Mouse (Mus musculus) brown adipose tissue, adult 24 weeks (tissue): Measurements from ENCODE around the gene Dusp16. TPM values are rescaled to one million over a fixed set of nuclear protein-coding genes. Genes with fewer than 3 reads are reported as not detected.
A peak's percentile ranks its signal among the peaks of the same experiment; 100 is the strongest.

Source experiments
- H3K27ac ChIP-seq: fragments of 200-500 bp; replicated peaks from 2 replicates; pipeline ENCODE4 v1.5.1; 2012; ENCODE audit warnings: low read depth, mild to moderate bottlenecking, low read length
- H3K4me1 ChIP-seq: fragments of 200-500 bp; 2 replicates; pipeline ENCODE4 v1.6.1; 2012; ENCODE audit warnings: low read length, mixed read lengths; ENCODE audit not compliant: control insufficient read depth, insufficient read depth, insufficient read length
- H3K4me3 ChIP-seq: fragments of 200-500 bp; 2 replicates; pipeline ENCODE4 v1.5.1; 2012; ENCODE audit warnings: low read depth, mild to moderate bottlenecking, low read length, moderate library complexity; ENCODE audit not compliant: insufficient read depth
- polyA plus RNA-seq: library from polyadenylated mRNA; stranded (reverse); fragments of >200 nt; gene quantifications from 2 replicates; pipeline ENCODE4 v1.2.4, GENCODE M21; 2012; ENCODE audit not compliant: missing spikeins, insufficient read depth, insufficient read length

The Dusp16 gene
- polyA plus RNA-seq, result 13.4 and 16.6 TPM in 2 replicates

DNA sequence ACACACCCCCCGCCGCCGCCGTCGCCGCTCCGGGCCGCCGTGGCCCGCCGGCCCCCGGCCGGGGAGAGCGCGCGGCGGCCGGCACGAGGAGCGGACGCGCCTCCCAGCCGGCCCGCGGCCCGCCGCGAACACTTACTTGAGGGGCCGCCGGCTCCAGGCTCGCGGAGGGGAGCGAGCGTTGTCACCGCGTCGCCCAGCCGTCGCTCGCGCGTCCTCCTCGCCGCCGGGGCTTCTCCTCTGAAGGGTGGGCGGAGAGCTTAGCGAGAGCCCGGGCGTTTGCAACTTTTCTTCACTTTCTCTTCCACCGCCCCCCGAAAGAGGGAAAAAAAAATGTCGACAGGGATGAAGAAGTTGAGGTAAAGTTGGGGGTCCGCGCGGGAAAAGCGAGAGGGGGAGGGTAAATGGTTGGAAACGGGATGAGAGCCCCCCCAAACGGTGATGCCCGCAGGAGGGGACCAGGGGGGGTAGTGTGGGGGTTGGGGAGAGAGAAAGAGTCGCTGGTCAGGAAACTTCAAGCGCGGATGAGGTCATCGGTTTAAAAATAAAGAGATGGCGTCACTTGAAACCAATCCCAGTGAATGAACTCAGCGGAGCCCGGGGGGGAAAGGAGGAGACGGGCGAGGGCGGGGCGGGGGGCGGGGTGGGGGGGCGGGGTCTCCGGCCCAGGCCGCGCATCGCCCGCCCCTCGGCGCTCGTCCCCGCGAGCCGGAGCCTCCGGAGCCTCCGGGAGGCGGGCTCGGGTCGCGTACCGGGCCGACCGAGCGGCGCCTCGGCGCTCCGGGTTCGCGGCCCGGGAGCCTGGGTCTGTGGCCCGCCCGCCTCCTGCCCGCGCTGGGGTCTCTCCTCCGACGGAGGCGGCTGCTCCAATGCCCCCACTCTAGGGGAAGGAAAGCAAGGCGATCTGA is at the start of gene Dusp16:
Gene Dusp16, minus strand, starts transcription at position 485 of the 905 bp plus-strand sequence.
- Histone ChIP-seq H3K4me3 (peak within 1 kb of the TSS; percentile 95), H3K27ac (peak within 1 kb of the TSS; percentile 98), H3K4me1 (peaks cover 6% of the 10 kb centered on the region; the same call in 1 of the 2 replicates)

DNA sequence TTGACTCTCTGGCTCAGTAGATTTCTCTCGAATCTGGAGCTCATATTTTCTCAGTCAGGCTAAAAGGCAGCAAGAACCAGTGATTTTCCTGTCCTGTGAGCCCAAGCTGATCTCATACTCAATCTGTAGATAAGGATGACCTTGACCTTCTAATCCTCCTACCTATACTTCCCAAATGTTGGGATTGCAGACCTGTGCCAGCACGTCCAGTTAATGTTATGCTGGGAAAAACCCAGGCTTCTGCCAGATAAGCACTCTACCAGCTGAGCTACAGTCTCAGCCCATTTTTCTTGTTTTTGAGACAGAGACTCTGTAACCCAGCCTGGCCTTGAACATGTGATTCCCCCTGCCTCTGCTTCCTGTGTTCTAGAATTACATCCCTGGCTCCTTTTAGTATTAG is 47.9 kb upstream of the Dusp16 start:
- Histone ChIP-seq H3K27ac (no peak overlapping the region), H3K4me1 (peaks cover 2% of the 10 kb centered on the region; the same call in 1 of the 2 replicates), H3K4me3 (no peak overlapping the region)

DNA sequence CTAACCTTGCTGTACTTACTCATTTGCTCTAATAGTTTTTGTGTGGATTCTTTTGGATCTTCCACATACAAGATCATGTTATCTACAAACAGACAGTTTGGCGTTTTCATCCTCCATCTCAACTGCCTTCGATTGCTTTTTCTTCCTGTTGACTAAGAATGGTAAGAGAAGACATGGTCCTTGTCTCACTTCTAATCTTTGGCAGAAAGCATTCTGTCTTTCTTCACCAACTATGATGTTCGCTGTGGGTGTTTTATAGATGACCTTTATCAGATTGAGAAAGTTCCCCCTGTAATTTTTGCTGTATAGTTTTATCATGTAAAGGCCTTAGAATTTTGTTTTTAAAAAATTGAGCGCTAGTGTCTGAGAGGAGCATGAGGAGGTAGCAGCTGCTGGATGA is 45.7 kb upstream of the Dusp16 start:
- H3K4me3 ChIP-seq, result no peak overlapping the region
- H3K4me1 ChIP-seq, result peaks cover 2% of the 10 kb centered on the region; the same call in 1 of the 2 replicates
- H3K27ac ChIP-seq, result no peak overlapping the region

DNA sequence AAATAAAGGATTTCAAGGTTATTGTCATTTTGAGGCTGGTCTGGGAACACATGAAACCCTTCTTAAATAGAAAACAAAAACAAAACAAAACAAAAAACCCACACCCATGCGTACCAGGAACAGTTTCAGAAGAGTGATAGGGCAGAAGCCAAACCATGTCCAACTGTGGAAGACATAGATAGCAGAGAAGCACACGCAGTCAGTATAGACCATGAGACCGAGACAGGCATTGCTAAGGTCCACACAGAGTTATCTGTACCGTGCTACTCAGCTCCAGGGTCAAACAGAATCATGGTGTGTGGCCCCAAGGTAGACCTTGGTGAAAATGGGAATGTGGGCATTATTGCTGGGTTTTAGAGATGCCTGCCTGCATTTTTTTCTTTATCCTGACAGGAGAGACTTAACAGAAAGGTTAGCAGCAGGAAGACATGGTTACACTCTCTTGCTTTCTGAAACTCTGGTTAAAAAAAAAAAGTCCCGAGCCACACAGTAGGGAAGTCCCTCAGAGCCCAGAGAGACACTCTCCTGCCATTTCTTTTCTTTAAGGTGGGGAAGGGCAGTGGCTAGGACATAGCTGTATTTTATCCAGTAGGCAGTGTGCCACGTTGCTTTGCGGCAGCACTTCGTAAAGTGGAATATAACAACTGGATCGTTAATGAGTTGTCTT is 42.3 kb upstream of the Dusp16 start:
- no peak overlapping the region for H3K27ac ChIP-seq
- no peak overlapping the region for H3K4me3 ChIP-seq
- no peaks in the 10 kb centered on the region for H3K4me1 ChIP-seq

DNA sequence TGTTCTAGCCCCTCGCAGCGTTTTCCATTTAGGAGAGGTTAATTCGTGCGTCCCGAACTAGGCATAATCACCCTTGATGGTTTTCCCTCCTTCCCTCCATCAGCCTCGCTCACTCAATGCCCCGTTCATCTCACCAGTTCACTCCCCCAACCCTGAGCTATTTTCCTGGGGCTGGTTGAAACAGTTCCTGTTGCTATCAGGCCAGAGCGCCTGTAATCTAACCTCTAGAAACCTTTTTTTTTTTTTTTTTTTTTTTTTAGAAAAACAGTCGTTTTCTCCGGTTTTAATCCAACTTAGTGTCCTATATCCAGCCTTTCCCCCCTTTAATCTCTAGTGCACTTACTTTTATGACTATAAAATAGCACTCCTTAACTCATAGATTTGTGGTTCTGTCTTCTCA is 38.4 kb upstream of the Dusp16 start:
- peak overlapping the region; percentile 71 for H3K4me3 ChIP-seq
- H3K4me1 ChIP-seq, result no peaks in the 10 kb centered on the region
- H3K27ac ChIP-seq, result no peak overlapping the region

DNA sequence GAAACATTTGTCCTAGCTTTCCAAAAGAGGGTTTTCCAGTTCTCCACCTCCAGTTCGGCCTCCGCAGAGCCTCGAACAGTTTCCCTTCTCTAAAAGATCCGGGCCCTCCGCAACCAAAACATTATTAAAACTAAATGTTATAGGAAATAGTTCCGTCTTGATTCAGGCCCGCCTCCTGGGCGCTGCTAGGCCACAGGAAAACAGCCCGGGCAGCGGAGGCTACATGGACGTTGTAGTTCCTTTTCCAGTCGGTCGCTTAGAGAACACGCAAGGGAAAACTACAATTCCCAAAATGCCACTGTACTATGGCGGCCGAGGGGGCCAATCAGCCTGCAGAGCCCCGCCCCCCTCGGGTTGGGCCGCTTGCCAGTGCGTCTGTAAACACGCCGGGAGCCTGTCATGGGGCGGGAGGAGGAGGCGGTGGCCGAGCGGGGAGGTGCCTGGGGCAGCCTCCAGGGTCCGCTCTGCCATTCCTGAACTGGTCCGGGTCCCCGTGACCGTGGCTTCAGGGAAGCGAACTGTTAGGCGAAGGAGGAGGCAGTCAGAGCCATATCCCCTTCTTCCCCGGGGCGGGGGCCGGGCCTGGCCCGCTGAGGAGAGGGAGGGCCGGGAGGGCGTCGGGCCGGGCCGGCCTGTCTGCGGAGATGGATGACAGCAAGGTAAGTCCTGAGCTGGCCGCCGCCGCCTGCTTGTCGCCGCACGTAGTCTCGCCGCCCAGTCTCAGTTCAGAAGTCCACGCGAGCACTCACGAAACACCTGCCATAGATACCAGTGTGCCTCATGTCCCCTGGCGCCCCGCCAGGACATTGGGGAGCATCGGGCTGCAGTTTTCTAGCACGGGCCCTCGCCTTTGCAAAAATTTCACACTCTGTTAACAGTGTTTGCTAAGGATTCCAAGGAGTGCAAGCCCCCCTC is 37.6 kb upstream of the Dusp16 start, which contains the start of gene Crebl2:
Gene Crebl2, plus strand, starts transcription at position 369 of the 915 bp plus-strand sequence.
- Histone ChIP-seq H3K4me1 (no peaks in the 10 kb centered on the region), H3K4me3 (peak within 1 kb of the TSS; percentile 80), H3K27ac (peak within 1 kb of the TSS; percentile 85)

DNA sequence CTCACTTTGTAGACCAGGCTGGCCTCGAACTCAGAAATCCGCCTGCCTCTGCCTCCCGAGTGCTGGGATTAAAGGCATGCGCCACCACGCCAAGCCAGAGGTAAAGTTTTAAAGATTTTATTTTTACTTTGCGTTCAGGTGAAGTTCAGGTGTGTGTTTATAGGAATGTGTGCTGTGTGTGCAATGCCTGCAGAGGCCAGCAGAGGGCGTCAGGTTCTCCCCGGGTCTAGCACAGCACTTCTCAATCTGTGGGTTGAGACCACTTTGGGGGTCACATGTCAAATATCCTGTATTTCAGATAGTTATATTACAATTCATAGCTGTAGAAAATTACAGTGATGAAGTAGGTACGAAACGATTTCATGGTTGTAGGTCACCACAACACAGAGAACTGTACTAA is 30.4 kb upstream of the Dusp16 start:
- Histone ChIP-seq H3K27ac (no peak overlapping the region), H3K4me3 (no peak overlapping the region), H3K4me1 (no peaks in the 10 kb centered on the region)

DNA sequence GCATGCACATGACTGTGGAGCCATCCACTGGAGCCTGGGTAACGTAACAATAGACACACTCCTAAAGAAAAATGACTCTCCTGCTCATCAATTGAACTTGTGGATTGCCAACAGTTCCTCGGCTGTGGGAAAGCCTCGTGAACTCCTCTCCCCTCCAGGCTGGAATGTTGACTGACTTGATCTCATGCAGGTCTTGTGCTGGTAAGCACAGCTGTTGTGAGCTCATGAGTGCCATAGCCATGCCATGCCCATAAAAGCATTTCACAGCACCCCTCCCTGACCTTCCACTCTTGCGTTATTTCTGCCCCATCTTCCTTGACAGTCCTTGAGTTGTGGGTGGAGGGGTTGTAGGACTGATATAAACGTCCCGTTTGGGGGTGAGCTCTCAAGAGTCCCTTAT is 28.0 kb upstream of the Dusp16 start:
- Histone ChIP-seq H3K27ac (no peak overlapping the region), H3K4me3 (no peak overlapping the region), H3K4me1 (no peaks in the 10 kb centered on the region)

DNA sequence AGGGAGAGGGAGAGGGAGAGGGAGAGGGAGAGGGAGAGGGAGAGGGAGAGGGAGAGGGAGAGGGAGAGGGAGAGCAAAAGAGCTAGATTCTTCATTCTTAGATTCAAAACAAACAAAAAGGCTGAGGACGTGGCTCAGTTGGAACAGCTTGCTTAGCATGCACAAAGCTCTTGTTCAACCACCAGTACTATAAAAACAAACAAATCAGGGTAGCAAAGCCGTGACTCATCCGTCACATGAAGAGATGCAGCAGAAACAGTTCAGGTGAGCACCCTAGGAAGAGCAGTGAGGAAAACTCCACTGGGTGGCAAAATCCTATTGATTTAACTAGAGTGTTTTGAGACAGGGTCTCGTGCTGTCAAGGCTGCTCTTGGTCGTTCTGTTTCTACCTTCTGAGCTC is 27.3 kb upstream of the Dusp16 start:
- Histone ChIP-seq H3K4me1 (no peaks in the 10 kb centered on the region), H3K4me3 (no peak overlapping the region), H3K27ac (no peak overlapping the region)

DNA sequence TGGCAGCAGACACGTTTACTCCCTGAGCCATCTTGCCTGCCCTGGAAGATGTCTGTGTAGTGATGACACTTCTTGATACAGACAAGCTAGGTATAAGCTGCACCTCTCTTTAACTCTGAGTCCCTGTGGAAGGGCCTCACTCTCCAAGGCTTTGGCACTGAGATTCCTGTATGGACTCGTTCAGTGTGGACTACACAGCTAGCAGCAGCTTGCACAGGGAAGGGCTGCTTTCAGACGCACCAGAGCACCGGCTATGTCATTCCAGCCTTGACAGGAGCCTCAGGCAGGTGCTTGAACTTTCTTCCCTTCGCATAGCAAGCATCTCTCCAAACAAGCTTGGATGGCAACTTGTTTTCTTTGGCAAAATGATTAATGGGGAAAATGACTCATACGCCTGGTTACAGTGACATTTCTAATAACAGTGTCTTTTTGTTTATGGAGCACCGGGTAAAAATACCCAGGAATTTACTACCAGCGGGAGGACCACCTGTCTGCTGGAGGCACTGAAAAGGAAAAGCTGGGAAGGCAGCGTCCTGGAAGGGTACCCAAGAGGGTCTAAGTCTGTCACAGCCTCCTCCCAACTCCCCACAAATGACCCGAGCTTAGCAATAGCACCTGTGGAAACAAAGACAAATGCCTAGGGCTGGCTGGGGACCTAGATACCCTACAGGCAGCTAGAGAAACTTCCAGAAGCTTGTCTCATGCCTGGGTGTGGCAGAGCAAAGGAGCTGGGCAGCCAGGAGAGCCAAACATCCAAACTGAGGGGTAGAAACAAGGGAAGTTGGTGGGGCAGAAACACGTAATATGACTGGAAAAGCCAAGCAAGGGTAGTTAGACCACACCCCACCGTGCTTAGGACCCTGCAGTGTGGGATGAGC is 24.9 kb upstream of the Dusp16 start:
- no peaks in the 10 kb centered on the region for H3K4me1 ChIP-seq
- H3K4me3 ChIP-seq, result no peak overlapping the region
- no peak overlapping the region for H3K27ac ChIP-seq

DNA sequence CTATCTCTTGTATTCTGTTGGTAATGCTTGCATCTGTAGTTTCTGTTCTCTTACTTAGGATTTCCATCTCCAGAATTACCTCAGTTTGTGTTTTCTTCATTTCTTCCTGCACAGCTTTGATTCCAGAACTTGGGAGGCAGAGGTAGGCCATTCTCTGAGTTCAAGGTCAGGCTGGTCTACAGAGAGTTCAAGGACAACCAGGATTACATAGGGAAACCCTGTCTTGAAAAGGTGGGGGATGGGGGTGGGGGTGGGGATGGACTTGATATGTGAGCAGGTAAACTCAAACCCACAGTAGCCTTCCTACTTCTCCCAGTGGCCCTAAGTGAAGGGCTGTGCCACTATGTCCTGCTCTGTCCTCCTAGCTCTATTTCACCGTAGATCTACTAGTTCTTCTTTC is 20.6 kb upstream of the Dusp16 start:
- no peak overlapping the region for H3K4me3 ChIP-seq
- no peak overlapping the region for H3K27ac ChIP-seq
- H3K4me1 ChIP-seq, result no peaks in the 10 kb centered on the region

DNA sequence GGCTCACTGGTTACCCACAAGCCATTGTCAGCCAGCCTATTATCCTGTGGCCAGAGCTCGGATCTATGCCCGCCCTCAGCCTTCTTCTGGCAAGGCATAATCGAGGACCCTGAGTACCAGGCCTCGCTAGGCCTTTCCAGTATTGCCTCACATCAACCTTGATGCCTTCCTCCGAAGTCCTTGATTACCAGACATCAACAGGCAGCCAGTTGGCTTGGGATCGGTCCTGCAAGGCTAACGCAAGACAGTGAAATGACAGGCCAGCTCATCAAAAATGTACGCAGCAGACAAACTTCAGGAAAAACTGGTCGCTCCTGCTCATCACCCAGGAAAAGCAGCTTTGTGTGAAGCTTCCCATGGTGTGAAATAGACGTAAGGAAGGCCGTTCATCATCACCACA is 15.4 kb upstream of the Dusp16 start:
- H3K27ac ChIP-seq, result no peak overlapping the region
- 0 out of 2 replicates have a peak, but pooled peaks cover 2% of the 10 kb centered on the region for H3K4me1 ChIP-seq
- no peak overlapping the region for H3K4me3 ChIP-seq

DNA sequence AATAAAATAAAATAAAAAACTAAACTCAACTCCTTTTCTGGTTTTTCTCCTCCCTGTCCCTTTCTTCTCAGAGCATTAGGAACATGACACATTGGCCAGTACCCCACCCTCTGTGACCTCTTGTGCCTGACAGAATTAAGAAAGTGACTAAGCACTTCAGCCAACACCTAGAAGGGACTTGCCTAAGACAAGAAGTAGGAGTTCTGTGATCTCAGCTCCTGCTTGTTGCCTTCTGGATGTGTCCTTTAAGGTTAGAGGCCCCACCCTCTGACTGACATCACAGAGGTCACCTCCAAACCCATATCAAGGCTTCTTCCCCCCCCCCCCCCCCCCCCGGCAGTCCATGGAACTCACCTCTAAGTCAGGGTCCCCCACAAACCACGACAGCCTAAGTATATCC is 14.7 kb upstream of the Dusp16 start:
- Histone ChIP-seq H3K4me3 (no peak overlapping the region), H3K27ac (no peak overlapping the region), H3K4me1 (peaks cover 2% of the 10 kb centered on the region; the same call in 1 of the 2 replicates)

DNA sequence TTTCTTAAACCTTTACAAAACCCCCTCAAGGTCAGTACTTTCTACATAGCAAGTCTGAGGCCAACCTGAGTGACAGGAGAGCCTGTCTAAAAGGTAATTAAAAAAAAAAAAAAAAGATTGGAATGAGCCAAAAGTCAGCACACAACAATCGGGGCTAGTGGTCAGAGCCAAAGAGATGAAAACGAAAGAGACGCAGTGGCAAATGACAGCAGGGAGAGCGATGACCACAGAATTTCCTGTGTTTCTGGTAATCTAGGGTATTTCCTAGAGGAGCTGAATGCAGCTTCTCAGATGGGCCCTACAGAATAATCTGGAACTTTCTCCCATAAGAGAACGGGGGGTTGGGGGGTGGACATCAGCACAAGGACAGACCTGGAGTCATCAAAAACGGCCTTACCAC is 13.7 kb upstream of the Dusp16 start:
- peaks cover 2% of the 10 kb centered on the region; the same call in 1 of the 2 replicates for H3K4me1 ChIP-seq
- H3K27ac ChIP-seq, result no peak overlapping the region
- no peak overlapping the region for H3K4me3 ChIP-seq
